Mouse (Mus musculus): Measurements from ENCODE around the gene Cep55. TPM values are rescaled to one million over a fixed set of nuclear protein-coding genes. Genes with fewer than 3 reads are reported as not detected.

The Cep55 gene
- polyA plus RNA-seq, 1 experiment = 23.2 TPM

- no peak for TF ChIP-seq CTCF (IDR thresholded peaks at IDR 0.05; ENCODE audit: low read depth, low read length)
- no peak for TF ChIP-seq POLR2A (IDR thresholded peaks at IDR 0.05; ENCODE audit: borderline replicate concordance, low read depth, low read length)
- H3K4me1 ChIP-seq (ENCODE audit: control insufficient read depth, insufficient read depth, low read length) = peaks cover 11% of the 10 kb centered on the region
- no peak overlapping the region for H3K27ac ChIP-seq (ENCODE audit: insufficient read depth, low read depth, low read length)
- no peak overlapping the region for H3K4me3 ChIP-seq (ENCODE audit: insufficient read depth, low read length)
These were observed 34.5 kb downstream of the Cep55 start for GRCm38 (mm10) chr19:38089358-38089757.

DNA sequence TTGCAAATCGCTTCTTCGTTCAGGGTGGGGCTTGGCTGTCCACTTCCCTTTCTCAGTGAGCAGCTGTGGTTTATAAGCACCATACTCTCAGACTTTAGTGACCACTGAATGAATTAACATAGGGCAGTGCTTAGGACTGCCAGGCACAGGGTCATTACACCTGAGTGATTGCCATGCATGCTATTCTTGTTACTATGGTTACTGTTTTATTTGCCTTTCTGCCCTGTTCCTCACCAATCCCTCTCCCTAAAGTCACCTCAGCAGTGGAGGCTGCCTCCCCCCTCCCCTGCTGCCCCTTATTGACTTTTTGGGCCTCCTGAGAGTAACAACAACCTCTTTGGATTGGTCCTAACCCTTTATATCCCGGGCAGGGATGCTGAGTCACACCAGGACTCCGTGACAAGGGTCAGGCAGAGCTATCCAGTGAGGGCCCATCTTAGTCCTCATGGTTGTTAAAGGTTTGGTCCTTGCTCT is 36.7 kb downstream of the Cep55 start:
- Histone ChIP-seq H3K27ac (ENCODE audit: insufficient read depth, low read depth, low read length) (no peak overlapping the region), H3K4me1 (ENCODE audit: control insufficient read depth, insufficient read depth, low read length) (peaks cover 11% of the 10 kb centered on the region), H3K4me3 (ENCODE audit: insufficient read depth, low read length) (no peak overlapping the region)
- no peak for TF ChIP-seq POLR2A (IDR thresholded peaks at IDR 0.05; ENCODE audit: borderline replicate concordance, low read depth, low read length)

DNA sequence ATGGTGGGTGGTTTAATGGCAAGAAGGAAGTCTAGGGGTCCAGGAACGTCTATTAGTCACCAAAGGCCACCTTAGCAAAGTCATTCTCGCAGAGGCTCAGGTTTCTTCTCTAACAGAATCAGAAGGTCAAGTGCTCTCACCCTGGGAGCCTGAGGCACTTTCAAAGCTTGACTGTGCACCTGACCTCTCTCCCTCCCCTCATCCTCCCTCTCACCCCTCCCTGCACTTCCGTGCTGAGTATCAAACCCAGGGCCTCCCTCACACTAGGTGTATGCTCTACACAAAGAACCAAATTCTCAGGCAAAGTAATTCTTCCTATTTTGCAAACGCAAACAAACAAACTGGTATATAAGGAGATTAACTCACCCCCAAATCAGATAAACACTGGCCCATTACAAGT is 41.4 kb downstream of the Cep55 start:
- no peak overlapping the region for H3K4me3 ChIP-seq (ENCODE audit: insufficient read depth, low read length)

GRCm38 (mm10) chr19:38096858-38097758 is 42.3 kb downstream of the Cep55 start, which contains the start of gene Ffar4:
Ffar4 (plus strand) TSS chr19:38097071.
- peaks cover 7% of the 10 kb centered on the region for H3K4me1 ChIP-seq (ENCODE audit: control insufficient read depth, insufficient read depth, low read length)
- TF ChIP-seq POLR2A (IDR thresholded peaks at IDR 0.05; ENCODE audit: borderline replicate concordance, low read depth, low read length) = no peak
- no peak for TF ChIP-seq CTCF (IDR thresholded peaks at IDR 0.05; ENCODE audit: low read depth, low read length)
- no peak within 1 kb of the TSS for H3K27ac ChIP-seq (ENCODE audit: insufficient read depth, low read depth, low read length)
- H3K4me3 ChIP-seq (ENCODE audit: insufficient read depth, low read length) = peak within 1 kb of the TSS; percentile 50

More for the DNA sequence above, 41.4 kb downstream of the Cep55 start:
- Histone ChIP-seq H3K27ac (ENCODE audit: insufficient read depth, low read depth, low read length) (no peak overlapping the region), H3K4me1 (ENCODE audit: control insufficient read depth, insufficient read depth, low read length) (peaks cover 11% of the 10 kb centered on the region)
- TF ChIP-seq POLR2A (IDR thresholded peaks at IDR 0.05; ENCODE audit: borderline replicate concordance, low read depth, low read length) (no peak), CTCF (IDR thresholded peaks at IDR 0.05; ENCODE audit: low read depth, low read length) (no peak)

GRCm38 (mm10) chr19:38107871-38108270 is 53.1 kb downstream of the Cep55 start:
- peaks cover 10% of the 10 kb centered on the region for H3K4me1 ChIP-seq (ENCODE audit: control insufficient read depth, insufficient read depth, low read length)
- no peak for TF ChIP-seq CTCF (IDR thresholded peaks at IDR 0.05; ENCODE audit: low read depth, low read length)
- no peak for TF ChIP-seq POLR2A (IDR thresholded peaks at IDR 0.05; ENCODE audit: borderline replicate concordance, low read depth, low read length)
- no peak overlapping the region for H3K4me3 ChIP-seq (ENCODE audit: insufficient read depth, low read length)
- no peak overlapping the region for H3K27ac ChIP-seq (ENCODE audit: insufficient read depth, low read depth, low read length)

GRCm38 (mm10) chr19:38109506-38110242 is 54.9 kb downstream of the Cep55 start:
- Histone ChIP-seq H3K4me3 (ENCODE audit: insufficient read depth, low read length) (no peak overlapping the region), H3K4me1 (ENCODE audit: control insufficient read depth, insufficient read depth, low read length) (peaks cover 10% of the 10 kb centered on the region), H3K27ac (ENCODE audit: insufficient read depth, low read depth, low read length) (no peak overlapping the region)
- no peak for TF ChIP-seq POLR2A (IDR thresholded peaks at IDR 0.05; ENCODE audit: borderline replicate concordance, low read depth, low read length)
- no peak for TF ChIP-seq CTCF (IDR thresholded peaks at IDR 0.05; ENCODE audit: low read depth, low read length)

- Histone ChIP-seq H3K4me1 (ENCODE audit: control insufficient read depth, insufficient read depth, low read length) (peaks cover 10% of the 10 kb centered on the region), H3K27ac (ENCODE audit: insufficient read depth, low read depth, low read length) (no peak overlapping the region), H3K4me3 (ENCODE audit: insufficient read depth, low read length) (no peak overlapping the region)
- TF ChIP-seq POLR2A (IDR thresholded peaks at IDR 0.05; ENCODE audit: borderline replicate concordance, low read depth, low read length) (no peak), CTCF (IDR thresholded peaks at IDR 0.05; ENCODE audit: low read depth, low read length) (no peak)
These were observed 56.2 kb downstream of the Cep55 start for GRCm38 (mm10) chr19:38111056-38111455.

DNA sequence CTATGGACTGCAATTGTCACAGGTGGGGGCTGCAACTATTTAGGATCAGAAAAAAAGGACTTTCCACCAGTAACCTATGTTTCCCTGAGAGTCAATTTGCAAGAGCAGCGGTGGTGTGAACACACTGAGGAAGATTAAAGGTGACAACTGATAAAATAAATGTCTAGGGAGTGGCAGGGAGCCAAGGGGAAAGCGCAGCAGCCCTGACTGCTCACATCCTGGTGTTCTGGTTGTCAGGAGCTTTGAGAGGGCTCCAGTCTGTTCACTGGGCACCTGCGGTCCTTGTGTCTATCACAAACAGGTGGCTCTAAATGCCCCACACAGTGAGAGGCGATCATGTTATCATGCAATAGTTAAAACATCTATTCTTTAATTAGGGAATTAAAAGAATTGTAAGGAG is 57.8 kb downstream of the Cep55 start:
- Histone ChIP-seq H3K4me1 (ENCODE audit: control insufficient read depth, insufficient read depth, low read length) (peaks cover 10% of the 10 kb centered on the region), H3K27ac (ENCODE audit: insufficient read depth, low read depth, low read length) (no peak overlapping the region), H3K4me3 (ENCODE audit: insufficient read depth, low read length) (no peak overlapping the region)
- TF ChIP-seq POLR2A (IDR thresholded peaks at IDR 0.05; ENCODE audit: borderline replicate concordance, low read depth, low read length) (no peak), CTCF (IDR thresholded peaks at IDR 0.05; ENCODE audit: low read depth, low read length) (no peak)

GRCm38 (mm10) chr19:38114834-38115491 is 60.2 kb downstream of the Cep55 start:
- H3K4me1 ChIP-seq (ENCODE audit: control insufficient read depth, insufficient read depth, low read length) = peaks cover 5% of the 10 kb centered on the region
- no peak overlapping the region for H3K4me3 ChIP-seq (ENCODE audit: insufficient read depth, low read length)
- TF ChIP-seq CTCF (IDR thresholded peaks at IDR 0.05; ENCODE audit: low read depth, low read length) (no peak), POLR2A (IDR thresholded peaks at IDR 0.05; ENCODE audit: borderline replicate concordance, low read depth, low read length) (no peak)
- no peak overlapping the region for H3K27ac ChIP-seq (ENCODE audit: insufficient read depth, low read depth, low read length)
